Mouse (Mus musculus) stomach, postnatal 0 days (tissue): ENCODE measurements around the gene Apbb2.

Experiments
- CTCF ChIP-seq: IDR thresholded peaks from 2 replicates; pipeline ENCODE4 v1.5.1; 2016; ENCODE audit warnings: antibody characterized with exemption, low read depth, mild to moderate bottlenecking, moderate library complexity
- EP300 ChIP-seq: optimal IDR thresholded peaks from 2 replicates; pipeline ENCODE3; 2016; ENCODE audit warnings: antibody characterized with exemption

GRCm38 (mm10) chr5:66494651-66495050 is 123.9 kb downstream of the Apbb2 start:
- TF ChIP-seq CTCF (no peak), EP300 (no peak)
